Mouse (Mus musculus): ENCODE measurements around the gene Zfp282.

- TF ChIP-seq EP300 (IDR thresholded peaks at IDR 0.05; ENCODE audit: low read depth): no peak
- no peak for TF ChIP-seq CTCF (IDR thresholded peaks at IDR 0.05; ENCODE audit: low read depth)
Measured at GRCm38 (mm10) chr6:47888812-47889383, 11.9 kb downstream of the Zfp282 start.
